Mouse (Mus musculus) heart, adult 10 weeks (tissue): ENCODE measurements around the gene Tmem30c. TPM values are rescaled to one million over a fixed set of nuclear protein-coding genes. Genes with fewer than 3 reads are reported as not detected.

ENCODE experiments used
- polyA plus RNA-seq: library from polyadenylated mRNA; stranded (reverse); fragments of 350-450 nt; fragmentation: Illumina TruSeq; extraction: RNeasy Lipid Tissue Mini Kit (QIAGEN cat#74804); gene quantifications from one replicate; pipeline ENCODE4 v1.2.3, GENCODE M21; 2014; ENCODE audit warnings: low read depth, low replicate concordance

Gene Tmem30c
- not detected for polyA plus RNA-seq

DNA sequence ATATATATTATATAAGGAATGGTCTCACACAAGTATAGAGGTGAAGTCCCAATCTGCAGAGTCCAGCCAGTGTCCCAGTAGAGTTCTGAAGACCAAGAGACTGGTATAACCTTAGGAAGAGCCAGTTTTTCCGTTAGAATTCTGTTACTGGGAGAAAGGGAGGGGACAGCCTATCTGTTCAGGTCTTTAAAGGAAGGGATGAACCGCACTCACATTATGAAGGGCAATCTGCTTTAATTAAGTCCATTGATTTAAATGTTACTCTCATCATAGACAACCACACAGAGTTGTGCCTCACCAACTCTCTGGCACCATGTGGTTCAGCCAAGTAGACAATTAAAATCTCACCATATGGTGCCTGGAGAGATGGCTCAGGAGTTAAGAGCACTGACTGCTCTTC, at the start of gene Tmem30c:
Gene Tmem30c (minus strand): TSS at position 101 of the 400 bp plus-strand sequence.

DNA sequence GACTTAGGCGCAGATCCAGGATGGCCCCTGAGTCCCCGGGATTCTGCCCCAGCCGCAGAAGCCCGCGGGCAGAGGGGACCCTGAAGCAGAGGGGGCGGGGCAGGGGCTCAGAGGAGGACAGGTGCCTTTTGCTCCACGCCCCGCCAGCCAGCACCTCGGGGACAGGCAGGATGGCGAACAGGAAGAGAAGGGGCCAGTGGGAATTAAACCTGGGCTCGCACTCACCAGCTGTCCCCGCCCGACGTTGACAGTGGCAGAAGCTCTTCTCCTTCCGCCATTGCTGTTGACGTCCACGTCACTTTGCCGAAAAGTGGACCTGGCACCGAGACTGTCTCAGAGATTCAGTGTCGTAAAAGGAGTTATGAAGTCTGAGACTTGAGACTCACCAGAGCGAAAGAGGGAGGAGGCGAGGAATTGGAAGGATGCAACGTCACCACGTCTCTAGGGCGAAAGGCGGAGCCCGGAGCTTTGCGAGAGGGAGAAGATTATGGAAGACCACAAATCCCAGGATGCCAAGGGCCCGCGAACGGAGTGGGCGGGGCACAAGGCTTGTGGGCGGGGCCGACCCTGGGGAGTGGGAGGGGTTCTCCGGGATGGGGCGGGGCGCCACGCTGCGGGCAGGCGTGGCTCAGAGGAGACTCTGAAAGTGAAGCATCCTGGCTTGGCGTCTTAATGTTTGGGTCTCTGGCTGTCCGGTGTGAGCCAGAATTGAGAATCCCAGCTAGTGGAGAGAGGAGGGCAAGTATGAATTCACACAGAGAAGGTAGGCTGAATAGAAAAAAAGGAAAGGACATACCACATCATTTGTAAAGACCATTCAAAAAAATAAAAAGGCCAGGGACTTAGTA, 61.4 kb downstream of the Tmem30c start, which contains the start of gene Tbc1d23:
Gene Tbc1d23 (minus strand): TSS at position 416 of the 848 bp plus-strand sequence.

Other genes with a start within 250 kb of the Tmem30c start
- gene Tmem45a2, start 221.5 kb downstream of the Tmem30c start, polyA plus RNA-seq, result not detected
- gene Tomm70a, start 171.2 kb downstream of the Tmem30c start, polyA plus RNA-seq, result 36.7 TPM
- 45.7 TPM for gene Nit2, start 125.5 kb downstream of the Tmem30c start, polyA plus RNA-seq
- gene Tbc1d23, start 61.4 kb downstream of the Tmem30c start, polyA plus RNA-seq, result 20.6 TPM
- 30.2 TPM for gene Filip1l, start 60.2 kb upstream of the Tmem30c start, polyA plus RNA-seq